Mouse (Mus musculus): ENCODE measurements around the gene 1700069L16Rik.
A peak's percentile ranks its signal among the peaks of the same experiment; 100 is the strongest.

The 1700069L16Rik gene

GRCm38 (mm10) chr5:113724446-113724845 is at the start of gene 1700069L16Rik:
TSS of gene 1700069L16Rik (minus strand) at chr5:113724772.
- peak; percentile 82 for DNase-seq

GRCm38 (mm10) chr5:113773664-113774063 is 49.1 kb upstream of the 1700069L16Rik start:
- peak; percentile 92 for DNase-seq

- DNase-seq = no peak
Measured at GRCm38 (mm10) chr5:113772905-113773519, 48.4 kb upstream of the 1700069L16Rik start.

GRCm38 (mm10) chr5:113772450-113772895 is 47.9 kb upstream of the 1700069L16Rik start, which contains the start of the genes Sart3 and Iscu:
TSS of gene Sart3 (minus strand) at chr5:113772510.
TSS of gene Iscu (plus strand) at chr5:113772748.
- DNase-seq = peak; percentile 95

GRCm38 (mm10) chr5:113771213-113772162 is 46.9 kb upstream of the 1700069L16Rik start:
- peak; percentile 92 for DNase-seq

GRCm38 (mm10) chr5:113768806-113769205 is 44.2 kb upstream of the 1700069L16Rik start:
- no peak for DNase-seq

GRCm38 (mm10) chr5:113765641-113766526 is 41.3 kb upstream of the 1700069L16Rik start:
- DNase-seq = no peak

GRCm38 (mm10) chr5:113764426-113764825 is 39.9 kb upstream of the 1700069L16Rik start:
- DNase-seq = no peak

- no peak for DNase-seq
Measured at GRCm38 (mm10) chr5:113761585-113761984, 37.0 kb upstream of the 1700069L16Rik start.

- no peak for DNase-seq
Measured at GRCm38 (mm10) chr5:113755347-113756030, 30.9 kb upstream of the 1700069L16Rik start.

GRCm38 (mm10) chr5:113751521-113752157 is 27.1 kb upstream of the 1700069L16Rik start:
- no peak for DNase-seq

- no peak for DNase-seq
Measured at GRCm38 (mm10) chr5:113748556-113749331, 24.2 kb upstream of the 1700069L16Rik start.

- no peak for DNase-seq
Measured at GRCm38 (mm10) chr5:113747629-113748028, 23.1 kb upstream of the 1700069L16Rik start.

- no peak for DNase-seq
Measured at GRCm38 (mm10) chr5:113737607-113738237, 13.2 kb upstream of the 1700069L16Rik start.

GRCm38 (mm10) chr5:113736522-113737164 is 12.1 kb upstream of the 1700069L16Rik start:
- no peak for DNase-seq

GRCm38 (mm10) chr5:113736113-113736502 is 11.5 kb upstream of the 1700069L16Rik start:
- no peak for DNase-seq

- peak; percentile 91 for DNase-seq
Measured at GRCm38 (mm10) chr5:113735345-113736112, 11.0 kb upstream of the 1700069L16Rik start, which contains the start of gene Ficd. TSS of gene Ficd (plus strand) at chr5:113735803.

GRCm38 (mm10) chr5:113735023-113735344 is 10.4 kb upstream of the 1700069L16Rik start:
- DNase-seq = no peak

- DNase-seq = no peak
Measured at GRCm38 (mm10) chr5:113734376-113734775, 9.8 kb upstream of the 1700069L16Rik start.
